Mouse (Mus musculus): ENCODE data around the gene Rpp25. TPM values are rescaled to one million over a fixed set of nuclear protein-coding genes. Genes with fewer than 3 reads are reported as not detected.

The Rpp25 gene
- polyA plus RNA-seq, 1 experiment from 2014 or later: 1.7 TPM

- WGBS: 6% methylated on average over 13 of the region's 13 CpGs
- Histone ChIP-seq H3K36me3 (replicated peaks) (no peaks in the 10 kb centered on the region), H3K4me1 (peaks cover 47% of the 10 kb centered on the region), H3K27ac (replicated peaks) (no peak overlapping the region), H3K4me3 (peak overlapping the region; percentile 39), H3K27me3 (replicated peaks; ENCODE audit: low read depth, poor library complexity, severe bottlenecking) (peaks cover 83% of the 10 kb centered on the region), H3K9me3 (no peaks in the 10 kb centered on the region)
- no peak for DNase-seq (ENCODE audit: low spot score)
Observed at GRCm38 (mm10) chr9:57501452-57501851, 2.4 kb upstream of the Rpp25 start.

- H3K27ac ChIP-seq (replicated peaks): no peak overlapping the region
- H3K4me3 ChIP-seq: peak overlapping the region; percentile 39
- DNase-seq (ENCODE audit: low spot score): peak; percentile 53
- H3K36me3 ChIP-seq (replicated peaks): no peaks in the 10 kb centered on the region
- no peaks in the 10 kb centered on the region for H3K9me3 ChIP-seq
- peaks cover 47% of the 10 kb centered on the region for H3K4me1 ChIP-seq
- H3K27me3 ChIP-seq (replicated peaks; ENCODE audit: low read depth, poor library complexity, severe bottlenecking): peaks cover 87% of the 10 kb centered on the region
- WGBS: 1% methylated on average over 20 of the region's 20 CpGs
Observed at GRCm38 (mm10) chr9:57501861-57502260, 2.0 kb upstream of the Rpp25 start.

- WGBS: 3% methylated on average over 23 of the region's 23 CpGs
- peaks cover 47% of the 10 kb centered on the region for H3K4me1 ChIP-seq
- peak; percentile 49 for DNase-seq (ENCODE audit: low spot score)
Observed at GRCm38 (mm10) chr9:57502911-57503621, 760 bp upstream of the Rpp25 start.

GRCm38 (mm10) chr9:57504381-57504700 is 515 bp downstream of the Rpp25 start:
- 1% methylated on average over 34 of the region's 34 CpGs for whole genome bisulfite sequencing
- Histone ChIP-seq H3K4me3 (peak overlapping the region; percentile 62), H3K9me3 (no peaks in the 10 kb centered on the region), H3K27ac (replicated peaks) (peak overlapping the region; percentile 1; the same call in 1 of the 2 replicates), H3K4me1 (peaks cover 47% of the 10 kb centered on the region), H3K36me3 (replicated peaks) (no peaks in the 10 kb centered on the region), H3K27me3 (replicated peaks; ENCODE audit: low read depth, poor library complexity, severe bottlenecking) (peaks cover 80% of the 10 kb centered on the region)
- DNase-seq (ENCODE audit: low spot score): peak; percentile 75

More at GRCm38 (mm10) chr9:57502911-57503621, 760 bp upstream of the Rpp25 start:
- H3K4me3 ChIP-seq: peak overlapping the region; percentile 62
- H3K27me3 ChIP-seq (replicated peaks; ENCODE audit: low read depth, poor library complexity, severe bottlenecking): peaks cover 92% of the 10 kb centered on the region
- no peaks in the 10 kb centered on the region for H3K36me3 ChIP-seq (replicated peaks)
- H3K9me3 ChIP-seq: no peaks in the 10 kb centered on the region
- H3K27ac ChIP-seq (replicated peaks): no peak overlapping the region

GRCm38 (mm10) chr9:57504891-57505290 is 1.1 kb downstream of the Rpp25 start:
- H3K27me3 ChIP-seq (replicated peaks; ENCODE audit: low read depth, poor library complexity, severe bottlenecking): peaks cover 77% of the 10 kb centered on the region
- DNase-seq (ENCODE audit: low spot score): peak; percentile 16
- H3K27ac ChIP-seq (replicated peaks): no peak overlapping the region
- H3K36me3 ChIP-seq (replicated peaks): no peaks in the 10 kb centered on the region
- 50% methylated on average over 10 of the region's 10 CpGs for WGBS
- H3K9me3 ChIP-seq: no peaks in the 10 kb centered on the region
- H3K4me3 ChIP-seq: peak overlapping the region; percentile 62; the same call in 1 of the 2 replicates
- H3K4me1 ChIP-seq: peaks cover 47% of the 10 kb centered on the region

GRCm38 (mm10) chr9:57505700-57506099 is 1.9 kb downstream of the Rpp25 start:
- 12% methylated on average over 8 of the region's 8 CpGs for WGBS
- Histone ChIP-seq H3K9me3 (no peaks in the 10 kb centered on the region), H3K27me3 (replicated peaks; ENCODE audit: low read depth, poor library complexity, severe bottlenecking) (peaks cover 70% of the 10 kb centered on the region), H3K4me1 (peaks cover 47% of the 10 kb centered on the region), H3K27ac (replicated peaks) (no peak overlapping the region), H3K36me3 (replicated peaks) (no peaks in the 10 kb centered on the region), H3K4me3 (no peak overlapping the region)
- DNase-seq (ENCODE audit: low spot score): peak; percentile 28

- Histone ChIP-seq H3K27me3 (replicated peaks; ENCODE audit: low read depth, poor library complexity, severe bottlenecking) (peaks cover 22% of the 10 kb centered on the region), H3K36me3 (replicated peaks) (no peaks in the 10 kb centered on the region), H3K4me1 (peaks cover 6% of the 10 kb centered on the region), H3K27ac (replicated peaks) (no peak overlapping the region), H3K9me3 (no peaks in the 10 kb centered on the region), H3K4me3 (no peak overlapping the region)
- 67% methylated on average over 2 of the region's 2 CpGs for WGBS
- DNase-seq (ENCODE audit: low spot score): no peak
Observed at GRCm38 (mm10) chr9:57510577-57510976, 6.8 kb downstream of the Rpp25 start.

GRCm38 (mm10) chr9:57517113-57517512 is 13.3 kb downstream of the Rpp25 start:
- no peaks in the 10 kb centered on the region for H3K36me3 ChIP-seq (replicated peaks)
- DNase-seq (ENCODE audit: low spot score): peak; percentile 69
- H3K27me3 ChIP-seq (replicated peaks; ENCODE audit: low read depth, poor library complexity, severe bottlenecking): no peaks in the 10 kb centered on the region
- H3K9me3 ChIP-seq: no peaks in the 10 kb centered on the region
- H3K27ac ChIP-seq (replicated peaks): no peak overlapping the region
- H3K4me3 ChIP-seq: no peak overlapping the region
- peaks cover 8% of the 10 kb centered on the region for H3K4me1 ChIP-seq
- 12% methylated on average over 3 of the region's 3 CpGs for WGBS

GRCm38 (mm10) chr9:57520375-57521055 is 16.7 kb downstream of the Rpp25 start:
- H3K27me3 ChIP-seq (replicated peaks; ENCODE audit: low read depth, poor library complexity, severe bottlenecking): no peaks in the 10 kb centered on the region
- 25% methylated on average over 16 of the region's 16 CpGs for WGBS
- H3K4me3 ChIP-seq: peak overlapping the region; percentile 100
- DNase-seq (ENCODE audit: low spot score): no peak
- H3K9me3 ChIP-seq: no peaks in the 10 kb centered on the region
- peak overlapping the region; percentile 96 for H3K27ac ChIP-seq (replicated peaks)
- H3K36me3 ChIP-seq (replicated peaks): no peaks in the 10 kb centered on the region
- peaks cover 17% of the 10 kb centered on the region for H3K4me1 ChIP-seq

- Histone ChIP-seq H3K36me3 (replicated peaks) (no peaks in the 10 kb centered on the region), H3K4me1 (peaks cover 17% of the 10 kb centered on the region), H3K27me3 (replicated peaks; ENCODE audit: low read depth, poor library complexity, severe bottlenecking) (no peaks in the 10 kb centered on the region), H3K9me3 (no peaks in the 10 kb centered on the region), H3K4me3 (peak within 1 kb of the TSS; percentile 100), H3K27ac (replicated peaks) (peak within 1 kb of the TSS; percentile 96)
- DNase-seq (ENCODE audit: low spot score): peak; percentile 95
- WGBS: under 1% methylated on average over 95 of the region's 95 CpGs
Observed at GRCm38 (mm10) chr9:57521056-57521911, 17.5 kb downstream of the Rpp25 start, which contains the start of gene Cox5a. Gene Cox5a (plus strand): TSS chr9:57521274.

- no peak for DNase-seq (ENCODE audit: low spot score)
- WGBS: 48% methylated on average over 7 of the region's 7 CpGs
- H3K27me3 ChIP-seq (replicated peaks; ENCODE audit: low read depth, poor library complexity, severe bottlenecking): no peaks in the 10 kb centered on the region
- H3K4me1 ChIP-seq: peaks cover 17% of the 10 kb centered on the region
- peak overlapping the region; percentile 96 for H3K27ac ChIP-seq (replicated peaks)
- H3K36me3 ChIP-seq (replicated peaks): no peaks in the 10 kb centered on the region
- no peaks in the 10 kb centered on the region for H3K9me3 ChIP-seq
- H3K4me3 ChIP-seq: peak overlapping the region; percentile 100
Observed at GRCm38 (mm10) chr9:57522114-57522860, 18.5 kb downstream of the Rpp25 start.

- 81% methylated on average over 4 of the region's 4 CpGs for WGBS
- Histone ChIP-seq H3K27me3 (replicated peaks; ENCODE audit: low read depth, poor library complexity, severe bottlenecking) (no peaks in the 10 kb centered on the region), H3K36me3 (replicated peaks) (no peaks in the 10 kb centered on the region), H3K4me3 (peak overlapping the region; percentile 100), H3K4me1 (peaks cover 17% of the 10 kb centered on the region), H3K27ac (replicated peaks) (no peak overlapping the region), H3K9me3 (no peaks in the 10 kb centered on the region)
- DNase-seq (ENCODE audit: low spot score): no peak
Observed at GRCm38 (mm10) chr9:57522861-57523246, 19.0 kb downstream of the Rpp25 start.
